Mouse (Mus musculus) cerebellum, postnatal 14 days (tissue): ENCODE results near the gene Tst.

Experiments
- DNase-seq, 2 experiments: peaks; one replicate each; pipeline ENCODE4 v3.0.0; 2021; ENCODE audit warnings: mixed read lengths in 2 of 2

Tst gene

GRCm38 (mm10) chr15:78405517-78406211 lies at the start of gene Tst:
Gene Tst, minus strand, starts transcription at chr15:78405907.
- DNase-seq: peak; percentile 89 to 90

GRCm38 (mm10) chr15:78455168-78455567 lies 49.5 kb upstream of the Tst start:
- DNase-seq: no peak

- DNase-seq: no peak
These were observed 47.2 kb upstream of the Tst start for GRCm38 (mm10) chr15:78452929-78453328.

GRCm38 (mm10) chr15:78451201-78451600 lies 45.5 kb upstream of the Tst start:
- DNase-seq: no peak

- DNase-seq: no peak
These were observed 44.7 kb upstream of the Tst start for GRCm38 (mm10) chr15:78450419-78450768.

- peak in 1 of 2 experiments; percentile 64 for DNase-seq
These were observed 44.1 kb upstream of the Tst start for GRCm38 (mm10) chr15:78449694-78450418.

- DNase-seq: no peak
These were observed 43.4 kb upstream of the Tst start for GRCm38 (mm10) chr15:78449131-78449530.

- DNase-seq: peak; percentile 98 to 100
These were observed 42.2 kb upstream of the Tst start for GRCm38 (mm10) chr15:78447746-78448535.

- no peak for DNase-seq
These were observed 41.4 kb upstream of the Tst start for GRCm38 (mm10) chr15:78447121-78447520.

GRCm38 (mm10) chr15:78443857-78444256 lies 38.1 kb upstream of the Tst start:
- DNase-seq: no peak

- DNase-seq: no peak
These were observed 36.5 kb upstream of the Tst start for GRCm38 (mm10) chr15:78442231-78442630.

GRCm38 (mm10) chr15:78438973-78439372 lies 33.3 kb upstream of the Tst start:
- no peak for DNase-seq

- DNase-seq: peak in 1 of 2 experiments; percentile 10
These were observed 32.8 kb upstream of the Tst start for GRCm38 (mm10) chr15:78438505-78438904.

- no peak for DNase-seq
These were observed 32.3 kb upstream of the Tst start for GRCm38 (mm10) chr15:78438018-78438394.

- DNase-seq: peak; percentile 42 to 46
These were observed 31.7 kb upstream of the Tst start for GRCm38 (mm10) chr15:78437237-78438017.

- DNase-seq: peak; percentile 88 to 91
These were observed 30.9 kb upstream of the Tst start for GRCm38 (mm10) chr15:78436380-78437192.

- DNase-seq: no peak
These were observed 30.0 kb upstream of the Tst start for GRCm38 (mm10) chr15:78435681-78436080.

GRCm38 (mm10) chr15:78434896-78435520 lies 29.3 kb upstream of the Tst start:
- DNase-seq: peak; percentile 63 to 79

- DNase-seq: no peak
These were observed 25.9 kb upstream of the Tst start for GRCm38 (mm10) chr15:78431541-78432121.

GRCm38 (mm10) chr15:78430874-78431273 lies 25.2 kb upstream of the Tst start:
- DNase-seq: no peak
